Mouse (Mus musculus) MEL (cell line): ENCODE measurements around the gene Gm9507. TPM values are rescaled to one million over a fixed set of nuclear protein-coding genes. Genes with fewer than 3 reads are reported as not detected.

Source experiments
- DNase-seq: peaks from one replicate; pipeline ENCODE4 v3.0.0; 2011; ENCODE audit warnings: low read depth, low spot score
- H3K27ac ChIP-seq: 2 replicates; pipeline ENCODE4 v1.5.1; 2012; ENCODE audit warnings: low read depth, mild to moderate bottlenecking, control low read depth, low read length, moderate library complexity; ENCODE audit not compliant: control insufficient read depth
- H3K27me3 ChIP-seq, 2 experiments: fragments of 150-350 bp in 1 of 2; sonication (generic) in 1 of 2; 2 replicates each; pipeline ENCODE4 v1.6.1; 2012; ENCODE audit warnings: low read length in 2 of 2, mild to moderate bottlenecking in 2 of 2, improper control_type of control experiment in 1 of 2, moderate library complexity in 1 of 2; ENCODE audit not compliant: insufficient read depth in 2 of 2, control insufficient read depth in 1 of 2
- H3K36me3 ChIP-seq, 2 experiments: 2 replicates each; pipeline ENCODE4 v1.6.1; 2012 to 2014; ENCODE audit warnings: low read length in 2 of 2, improper control_type of control experiment in 1 of 2, inconsistent platforms in 1 of 2, mild to moderate bottlenecking in 1 of 2; ENCODE audit not compliant: insufficient read depth in 2 of 2, control insufficient read depth in 1 of 2
- H3K4me1 ChIP-seq, 2 experiments: fragments of 150-350 bp in 1 of 2; sonication (generic) in 1 of 2; 2 replicates each; pipeline ENCODE4 v1.6.1; 2012; ENCODE audit warnings: low read length in 2 of 2, improper control_type of control experiment in 1 of 2, mild to moderate bottlenecking in 1 of 2; ENCODE audit not compliant: insufficient read depth in 2 of 2, control insufficient read depth in 1 of 2
- H3K4me3 ChIP-seq, 2 experiments: fragments of 150-350 bp in 1 of 2; sonication (generic) in 1 of 2; 2 replicates each; pipeline ENCODE4 v1.5.1; 2012; ENCODE audit warnings: low read depth in 2 of 2, low read length in 2 of 2, mild to moderate bottlenecking in 2 of 2, moderate library complexity in 2 of 2, control low read depth in 1 of 2, improper control_type of control experiment in 1 of 2; ENCODE audit not compliant: control insufficient read depth in 1 of 2, insufficient read depth in 1 of 2
- H3K79me2 ChIP-seq: 2 replicates; pipeline ENCODE4 v1.6.1; 2012; ENCODE audit warnings: mild to moderate bottlenecking, low read length, moderate library complexity; ENCODE audit not compliant: control insufficient read depth, poor library complexity, insufficient read depth
- H3K9ac ChIP-seq: 2 replicates; pipeline ENCODE4 v1.6.1; 2012; ENCODE audit warnings: low read depth, mild to moderate bottlenecking, control low read depth, low read length, moderate library complexity; ENCODE audit not compliant: control insufficient read depth, poor library complexity, severe bottlenecking
- H3K9me3 ChIP-seq: fragments of 150-350 bp; sonication (generic); replicated peaks from 2 replicates; pipeline ENCODE4 v1.6.1; 2012; ENCODE audit warnings: mild to moderate bottlenecking, low read length, improper control_type of control experiment, moderate library complexity; ENCODE audit not compliant: insufficient read depth
- BHLHE40 ChIP-seq: IDR thresholded peaks from 2 replicates; pipeline ENCODE4 v1.6.1; 2012; ENCODE audit warnings: low read depth, mild to moderate bottlenecking, inconsistent platforms, low read length, improper control_type of control experiment, borderline replicate concordance
- CTCF ChIP-seq, 3 experiments: IDR thresholded peaks in 2 of 3; conservative IDR thresholded peaks in 1 of 3; 2 replicates each; pipeline ENCODE4 v1.5.1; 2011 to 2012; ENCODE audit warnings: low read length in 3 of 3, low read depth in 2 of 3, mild to moderate bottlenecking in 2 of 3, improper control_type of control experiment in 1 of 3, inconsistent platforms in 1 of 3, mixed read lengths in 1 of 3, moderate library complexity in 1 of 3; ENCODE audit not compliant: control insufficient read depth in 1 of 3, insufficient read depth in 1 of 3, poor library complexity in 1 of 3, severe bottlenecking in 1 of 3
- ETS1 ChIP-seq: IDR thresholded peaks from 2 replicates; pipeline ENCODE4 v1.6.1; 2012; ENCODE audit warnings: low read depth, mild to moderate bottlenecking, inconsistent platforms, low read length, improper control_type of control experiment, moderate library complexity
- KAT2A ChIP-seq: conservative IDR thresholded peaks from 2 replicates; pipeline ENCODE4 v1.6.1; 2012; ENCODE audit warnings: low read depth, low read length, improper control_type of control experiment, inconsistent platforms
- MAFK ChIP-seq: IDR thresholded peaks from 2 replicates; pipeline ENCODE4 v1.6.1; 2011; ENCODE audit warnings: low read depth, mild to moderate bottlenecking, low read length, improper control_type of control experiment, borderline replicate concordance
- MAX ChIP-seq: IDR thresholded peaks from 2 replicates; pipeline ENCODE4 v1.6.1; 2011; ENCODE audit warnings: low read length, improper control_type of control experiment
- MAZ ChIP-seq: IDR thresholded peaks from 2 replicates; pipeline ENCODE4 v1.6.1; 2012; ENCODE audit warnings: low read depth, mild to moderate bottlenecking, inconsistent platforms, low read length, improper control_type of control experiment
- NELFE ChIP-seq: IDR thresholded peaks from 2 replicates; pipeline ENCODE4 v1.6.1; 2011; ENCODE audit warnings: low read depth, low read length, improper control_type of control experiment
- POLR2AphosphoS5 ChIP-seq: IDR thresholded peaks from 2 replicates; pipeline ENCODE4 v1.6.1; 2012; ENCODE audit warnings: low read depth, borderline replicate concordance, mild to moderate bottlenecking, inconsistent platforms, low read length, moderate library complexity, mixed read lengths
- RAD21 ChIP-seq: IDR thresholded peaks from 2 replicates; pipeline ENCODE4 v1.6.1; 2011; ENCODE audit warnings: mild to moderate bottlenecking, low read depth, low read length, improper control_type of control experiment
- SMC3 ChIP-seq: IDR thresholded peaks from 2 replicates; pipeline ENCODE4 v1.6.1; 2011; ENCODE audit warnings: low read depth, low read length, improper control_type of control experiment
- TBP ChIP-seq: IDR thresholded peaks from 2 replicates; pipeline ENCODE4 v1.8.0; 2011; ENCODE audit warnings: low read depth, low read length, improper control_type of control experiment
- USF2 ChIP-seq, 2 experiments: IDR thresholded peaks; 2 replicates each; pipeline ENCODE4 v1.6.1; 2011 to 2012; ENCODE audit warnings: improper control_type of control experiment in 2 of 2, low read length in 2 of 2, borderline replicate concordance in 1 of 2, inconsistent platforms in 1 of 2, low read depth in 1 of 2, mild to moderate bottlenecking in 1 of 2; ENCODE audit not compliant: insufficient read depth in 1 of 2
- ZKSCAN1 ChIP-seq: IDR thresholded peaks from 2 replicates; pipeline ENCODE4 v1.6.1; 2012; ENCODE audit warnings: low read depth, mild to moderate bottlenecking, inconsistent platforms, low read length, improper control_type of control experiment, moderate library complexity
- ZMIZ1 ChIP-seq: IDR thresholded peaks from 2 replicates; pipeline ENCODE4 v1.6.1; 2012; ENCODE audit warnings: low read depth, mild to moderate bottlenecking, inconsistent platforms, low read length, improper control_type of control experiment, moderate library complexity
- polyA plus RNA-seq, 2 experiments: library from polyadenylated mRNA; stranded (reverse) in 1 of 2; unstranded in 1 of 2; fragments of >175 nt in 1 of 2; fragments of >200 nt in 1 of 2; gene quantifications; 2 replicates each; pipeline versions ENCODE4 v1.2.1 to v1.2.4; 2012; ENCODE audit warnings: low replicate concordance in 2 of 2, low read depth in 1 of 2; ENCODE audit not compliant: insufficient read length in 2 of 2, insufficient read depth in 1 of 2, missing spikeins in 1 of 2
- total RNA-seq: library from RNA; depleted of rRNA; stranded (reverse); fragments of 300-350 nt; gene quantifications from 2 replicates; pipeline ENCODE4 v1.2.3, GENCODE M21; 2012

The Gm9507 gene
- total and polyA plus RNA-seq, 3 experiments, result not detected

GRCm38 (mm10) chr10:77818523-77818922 is 6.9 kb upstream of the Gm9507 start:
- Histone ChIP-seq H3K4me3 (no peak overlapping the region), H3K27me3 (no peaks in the 10 kb centered on the region), H3K79me2 (no peaks in the 10 kb centered on the region), H3K9ac (no peak overlapping the region), H3K4me1 (peaks cover 0 to 7% of the 10 kb centered on the region in 2 experiments; a peak in 2 of 4 replicates), H3K9me3 (no peaks in the 10 kb centered on the region), H3K36me3 (no peaks in the 10 kb centered on the region), H3K27ac (no peak overlapping the region)
- no peak for TF ChIP-seq KAT2A
- TF ChIP-seq POLR2AphosphoS5, result peak; percentile 79; the same call in 1 of the 2 replicates
- TF ChIP-seq MAFK, result no peak
- no peak for TF ChIP-seq TBP
- no peak for TF ChIP-seq NELFE
- no peak for TF ChIP-seq ZKSCAN1
- TF ChIP-seq ZMIZ1, result no peak
- no peak for DNase-seq

GRCm38 (mm10) chr10:77815514-77815913 is 3.9 kb upstream of the Gm9507 start:
- peak; percentile 42 for DNase-seq
- no peaks in the 10 kb centered on the region for H3K36me3 ChIP-seq

GRCm38 (mm10) chr10:77814382-77814781 is 2.7 kb upstream of the Gm9507 start, which contains the start of gene Gm2696:
Gm2696 (plus strand) TSS chr10:77814682.
- DNase-seq, result no peak
- no peaks in the 10 kb centered on the region for H3K36me3 ChIP-seq
- H3K9ac ChIP-seq, result no peak within 1 kb of the TSS
- H3K4me1 ChIP-seq, result peaks cover 0 to 7% of the 10 kb centered on the region in 2 experiments; a peak in 2 of 4 replicates
- H3K4me3 ChIP-seq, result no peak within 1 kb of the TSS
- H3K9me3 ChIP-seq, result no peaks in the 10 kb centered on the region
- TF ChIP-seq MAX, result no peak
- TF ChIP-seq MAZ, result no peak
- no peak within 1 kb of the TSS for H3K27ac ChIP-seq
- H3K79me2 ChIP-seq, result no peaks in the 10 kb centered on the region
- H3K27me3 ChIP-seq, result no peaks in the 10 kb centered on the region

More at GRCm38 (mm10) chr10:77815514-77815913, 3.9 kb upstream of the Gm9507 start:
- H3K4me1 ChIP-seq, result peaks cover 0 to 7% of the 10 kb centered on the region in 2 experiments; a peak in 2 of 4 replicates
- TF ChIP-seq USF2 (IDR thresholded peaks at IDR 0.05; ENCODE audit: borderline replicate concordance in 1 of 2, insufficient read depth in 1 of 2, low read depth in 1 of 2, low read length in 2 of 2) (no peak), SMC3 (peak; percentile 44), BHLHE40 (no peak), CTCF (IDR thresholded peaks at IDR 0.05 in 2 of 3, conservative IDR thresholded peaks at IDR 0.05 in 1 of 3; ENCODE audit: control insufficient read depth in 1 of 3, insufficient read depth in 1 of 3, low read depth in 2 of 3, low read length in 3 of 3, poor library complexity in 1 of 3, severe bottlenecking in 1 of 3) (peak; percentile 69 to 91 (median 80)), ZKSCAN1 (no peak), ETS1 (no peak), RAD21 (peak; percentile 37)
- no peaks in the 10 kb centered on the region for H3K79me2 ChIP-seq
- no peak overlapping the region for H3K27ac ChIP-seq
- H3K27me3 ChIP-seq, result no peaks in the 10 kb centered on the region
- no peak overlapping the region for H3K4me3 ChIP-seq
- H3K9ac ChIP-seq, result no peak overlapping the region
- no peaks in the 10 kb centered on the region for H3K9me3 ChIP-seq
